Mouse (Mus musculus) gastrocnemius, postnatal 14 days (tissue): ENCODE measurements around the gene Gsn. TPM values are rescaled to one million over a fixed set of nuclear protein-coding genes. Genes with fewer than 3 reads are reported as not detected.

Experiments used
- DNase-seq: peaks from one replicate; pipeline ENCODE4 v3.0.0; 2021; ENCODE audit warnings: mixed read lengths
- intact Hi-C: fragments of 180-260 bp; cut with DNase I; formaldehyde crosslinking; loops from one replicate; pipeline ENCODE4 v1.15.1; 2025; ENCODE audit warnings: low total_unique reads
- total RNA-seq, 2 experiments: library from RNA; stranded (reverse); gene quantifications; 2 replicates each; pipeline ENCODE4 v1.2.3; 2021

Gsn gene
- total RNA-seq, 2 experiments from 2014 or later, result 177 to 231 TPM

DNA sequence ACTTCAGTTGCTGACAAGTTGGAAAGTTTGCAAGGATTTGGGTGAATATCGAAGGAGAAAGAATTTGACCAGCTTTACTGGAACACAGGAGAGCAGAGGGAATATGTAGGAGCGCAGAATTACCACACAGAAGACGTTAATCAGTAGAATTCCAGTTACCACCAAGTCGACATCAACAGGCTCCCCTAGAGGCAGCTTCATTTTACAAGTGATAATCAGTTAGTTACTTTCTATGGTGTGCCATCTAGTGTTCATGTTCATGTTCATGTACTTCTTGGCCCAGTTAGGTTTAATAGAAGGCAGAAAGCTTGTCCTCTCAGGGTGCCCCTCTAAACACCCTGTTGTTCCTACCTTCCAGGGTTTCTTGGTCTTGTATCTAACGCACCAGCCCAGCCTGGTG lies 93.0 kb downstream of the Gsn start:
- intact Hi-C loops, result no loop called here

More for the DNA sequence above, 93.0 kb downstream of the Gsn start:
- DNase-seq, result no peak

Other genes starting within 250 kb of the Gsn start
- not detected for gene Hc, start 194.9 kb upstream of the Gsn start, total RNA-seq
- under 1 TPM; 0.14 to 0.29 TPM for gene AI182371, start 154.8 kb upstream of the Gsn start, total RNA-seq
- gene Cntrl, start 146.9 kb upstream of the Gsn start, total RNA-seq, result 1 to 10 TPM; 6.4 TPM
- gene Rab14, start 55.3 kb upstream of the Gsn start, total RNA-seq, result 10 to 100 TPM; 76.7 to 79.5 TPM
- gene Stom, start 80.6 kb downstream of the Gsn start, total RNA-seq, result 10 to 100 TPM; 20.1 to 22.2 TPM
- gene 4930568D16Rik, start 111.3 kb downstream of the Gsn start, total RNA-seq, result not detected
- gene 4930402F06Rik, start 140.8 kb downstream of the Gsn start, total RNA-seq, result not detected
- 10 to 100 TPM; 11.1 to 15.6 TPM for gene Ggta1, start 206.9 kb downstream of the Gsn start, total RNA-seq